ENCODE assay signal across 10 mouse cellular contexts in the genomic region with DNA sequence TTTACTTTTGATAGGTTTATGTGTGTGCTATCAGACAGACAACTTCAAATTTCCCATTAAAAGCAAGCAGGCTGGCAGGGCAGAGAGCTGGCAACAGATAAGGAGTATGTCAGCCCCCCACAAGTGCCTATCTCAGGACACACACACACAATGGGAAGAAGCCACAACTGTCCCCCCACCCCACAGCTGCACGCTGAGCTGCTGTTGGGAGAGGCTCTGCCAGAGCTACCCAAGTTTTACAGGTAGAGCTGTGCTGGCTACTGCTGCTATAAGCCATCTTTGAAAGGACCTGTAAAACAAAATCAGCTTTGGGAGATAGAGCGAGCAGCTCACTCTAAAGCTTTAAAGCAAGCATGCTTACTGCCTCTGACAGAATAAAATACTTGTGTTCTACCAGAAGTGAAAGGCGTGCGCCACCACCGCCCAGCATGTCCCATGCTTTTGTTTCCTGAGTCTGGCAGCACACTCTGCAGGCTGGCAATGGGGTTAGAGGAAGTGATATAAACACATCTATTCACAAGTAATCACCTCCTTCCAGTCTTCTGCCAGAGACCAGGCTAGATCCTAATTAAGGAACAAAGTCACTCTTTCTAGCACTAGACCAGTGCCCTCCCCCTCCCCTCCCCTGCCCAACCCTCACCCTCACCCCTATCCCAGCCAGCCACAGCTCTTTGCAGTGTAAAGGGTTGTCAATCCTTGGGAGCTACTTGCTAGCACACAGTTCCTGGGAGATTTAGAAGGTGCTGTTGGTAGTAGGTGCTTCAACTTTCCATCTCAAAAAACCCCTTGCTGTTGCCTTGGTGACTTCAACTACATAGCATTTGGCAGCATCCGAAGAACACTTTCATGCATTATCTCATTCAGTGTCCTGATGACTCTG. TPM values are rescaled to one million over a fixed set of nuclear protein-coding genes. Genes with fewer than 3 reads are reported as not detected.
DNase-seq lines count a peak whose midpoint lies in the region; ATAC-seq and TF ChIP-seq lines count a peak whose summit lies in the region.
"Had no signal": no experiment of that assay in that cellular context is flagged by ENCODE, and none has a peak within 500 bp of the region (broad histone marks: within the 10 kb centered on the region; RNA-seq: fewer than 3 reads in every experiment).

No protein-coding gene starts in this region.

- H3K4me3 ChIP-seq in midbrain, postnatal 0 days (ENCODE audit: low read depth, low read length) = no peak overlapping the region
- no peak overlapping the region for H3K4me3 ChIP-seq in midbrain, embryonic 11.5 days (ENCODE audit: low read depth, low read length)
- H3K4me3 ChIP-seq: embryonic facial prominence, embryonic 12.5 days; midbrain, embryonic 12.5 days had no signal

- 0 out of 2 replicates have a peak overlapping the region, but pooled peaks have one; percentile 32 for H3K27ac ChIP-seq in midbrain, postnatal 0 days (ENCODE audit: low read depth, low read length)
- H3K27ac ChIP-seq in midbrain, embryonic 11.5 days (ENCODE audit: low read depth, low read length) = no peak overlapping the region
- H3K27ac ChIP-seq: midbrain, embryonic 12.5 days had no signal

- H3K9ac ChIP-seq in midbrain, postnatal 0 days (replicated peaks; ENCODE audit: low read length, poor library complexity, severe bottlenecking) = no peak overlapping the region
- no peak overlapping the region for H3K9ac ChIP-seq in midbrain, embryonic 11.5 days (ENCODE audit: low read length)
- H3K9ac ChIP-seq: embryonic facial prominence, embryonic 12.5 days; midbrain, embryonic 12.5 days had no signal

- peaks cover 10% of the 10 kb centered on the region; the same call in 1 of the 2 replicates for H3K4me1 ChIP-seq in midbrain, postnatal 0 days (ENCODE audit: insufficient read depth, low read length)
- H3K4me1 ChIP-seq in midbrain, embryonic 11.5 days (ENCODE audit: control insufficient read depth, insufficient read depth, low read length) = no peaks in the 10 kb centered on the region

- no peak for DNase-seq in midbrain, postnatal 0 days (ENCODE audit: low spot score)
- no peak for DNase-seq in midbrain, embryonic 11.5 days (ENCODE audit: low spot score, missing footprints)
- DNase-seq in layer of hippocampus, postnatal 25 days (ENCODE audit: extremely low spot score in 1 of 2, low spot score in 1 of 2) = peak; percentile 22 to 38
- DNase-seq in thymus, postnatal 36 days = peak; percentile 65 to 77
- DNase-seq in gastrocnemius, adult 8-10 months (ENCODE audit: low spot score in 2 of 2) = no peak
- DNase-seq in kidney, adult 11 months = no peak

- no peak overlapping the region for H3K4me2 ChIP-seq in midbrain, postnatal 0 days (ENCODE audit: low read depth, low read length, poor library complexity, severe bottlenecking)
- H3K4me2 ChIP-seq in midbrain, embryonic 11.5 days = no peak overlapping the region
- H3K4me2 ChIP-seq: embryonic facial prominence, embryonic 12.5 days; midbrain, embryonic 12.5 days had no signal

- H3K36me3 ChIP-seq in midbrain, postnatal 0 days (ENCODE audit: insufficient read depth, low read length) = no peaks in the 10 kb centered on the region
- no peaks in the 10 kb centered on the region for H3K36me3 ChIP-seq in midbrain, embryonic 11.5 days (ENCODE audit: control insufficient read depth, insufficient read depth, low read length)
- H3K36me3 ChIP-seq: embryonic facial prominence, embryonic 12.5 days; midbrain, embryonic 12.5 days had no signal

- H3K9me3 ChIP-seq in midbrain, postnatal 0 days (ENCODE audit: low read length) = no peaks in the 10 kb centered on the region
- no peaks in the 10 kb centered on the region for H3K9me3 ChIP-seq in midbrain, embryonic 11.5 days (ENCODE audit: control insufficient read depth, low read length)
- H3K9me3 ChIP-seq: embryonic facial prominence, embryonic 12.5 days; midbrain, embryonic 12.5 days had no signal

- ATAC-seq in midbrain, postnatal 0 days (ENCODE audit: low FRiP score) = no peak
- ATAC-seq in midbrain, embryonic 11.5 days (ENCODE audit: low FRiP score) = no peak
- 0 out of 2 replicates have a peak, but pooled peaks have one; percentile 28 for ATAC-seq in erythroblast, adult 5-6 weeks (replicated peaks; ENCODE audit: low FRiP score, poor library complexity, severe bottlenecking)
- ATAC-seq in megakaryocyte, adult 5-6 weeks (ENCODE audit: poor library complexity, severe bottlenecking) = peak; percentile 56

- no peaks in the 10 kb centered on the region for H3K27me3 ChIP-seq in midbrain, postnatal 0 days (ENCODE audit: insufficient read depth, low read length)
- no peaks in the 10 kb centered on the region for H3K27me3 ChIP-seq in midbrain, embryonic 11.5 days (ENCODE audit: control insufficient read depth, insufficient read depth, low read length)
- H3K27me3 ChIP-seq: embryonic facial prominence, embryonic 12.5 days; midbrain, embryonic 12.5 days had no signal

- WGBS in midbrain, postnatal 0 days = 45% methylated on average over 6 of the region's 6 CpGs
- 71% methylated on average over 6 of the region's 6 CpGs for WGBS in midbrain, embryonic 11.5 days

- no peak for TF ChIP-seq CTCF in midbrain, postnatal 0 days (IDR thresholded peaks at IDR 0.05)

RNA-seq across cellular contexts. Expression of a gene that starts 43.5 kb away (rescaled TPM):
- total RNA-seq in midbrain, postnatal 0 days (2014; rRNA removed) = 5.1 and 5.4 TPM in 2 replicates
- 3.8 and 3.9 TPM in 2 replicates for polyA plus RNA-seq in midbrain, postnatal 0 days (2015; fragmentation: Nextera tagmentation; extraction: Ambion mirVana)
- polyA plus RNA-seq in midbrain, embryonic 11.5 days (2014; fragmentation: Nextera tagmentation; extraction: Ambion mirVana) = 6.3 TPM in 2 replicates
- total RNA-seq in erythroblast, adult 5-6 weeks (2015; ENCODE audit: low replicate concordance) = 7.9 and 9.8 TPM in 2 replicates
- 18.4 and 20.8 TPM in 2 replicates for total RNA-seq in erythroblast, adult 5-6 weeks (2017; ENCODE audit: low replicate concordance)
- 1 to 10 TPM; 2.0 to 3.9 TPM for total RNA-seq in layer of hippocampus, postnatal 25 days (2021)
- total RNA-seq in megakaryocyte, adult 5-6 weeks (2015) = 41.7 and 51.1 TPM in 2 replicates
- total RNA-seq in megakaryocyte, adult 5-6 weeks (2017) = 68.3 and 71.2 TPM in 2 replicates
- 1 to 10 TPM; 3.3 to 5.5 (median 4.0) TPM for total RNA-seq in gastrocnemius, adult 8-10 months (2022)

RNA-seq across cellular contexts. Expression of a gene that starts 51.5 kb away (rescaled TPM):
- 161 and 175 TPM in 2 replicates for total RNA-seq in midbrain, postnatal 0 days (2014; rRNA removed)
- polyA plus RNA-seq in midbrain, postnatal 0 days (2015; fragmentation: Nextera tagmentation; extraction: Ambion mirVana) = 71.5 and 73.3 TPM in 2 replicates
- 32.6 and 42.3 TPM in 2 replicates for polyA plus RNA-seq in midbrain, embryonic 11.5 days (2014; fragmentation: Nextera tagmentation; extraction: Ambion mirVana)
- total RNA-seq in erythroblast, adult 5-6 weeks (2015; ENCODE audit: low replicate concordance) = 0.19 and 2.3 TPM in 2 replicates
- 1.4 and 2.2 TPM in 2 replicates for total RNA-seq in erythroblast, adult 5-6 weeks (2017; ENCODE audit: low replicate concordance)
- total RNA-seq in layer of hippocampus, postnatal 25 days (2021) = 100 to 1,000 TPM; 103 to 118 TPM
- total RNA-seq in megakaryocyte, adult 5-6 weeks (2015) = 3.7 and 4.9 TPM in 2 replicates
- total RNA-seq in megakaryocyte, adult 5-6 weeks (2017) = 2.1 and 2.7 TPM in 2 replicates
- 10 to 100 TPM; 38.2 to 71.8 (median 40.3) TPM for total RNA-seq in gastrocnemius, adult 8-10 months (2022)

Comparison
In these comparisons a context has a peak if more than half of its experiments do, and no peak if none do; other contexts are left out.
1. ATAC-seq: peak in erythroblast, adult 5-6 weeks (single experiment) and megakaryocyte, adult 5-6 weeks (single experiment); none in midbrain, postnatal 0 days (single experiment) and midbrain, embryonic 11.5 days (single experiment).
2. DNase-seq: peak in layer of hippocampus, postnatal 25 days (2 of 2) and thymus, postnatal 36 days (2 of 2); none in midbrain, postnatal 0 days (single experiment), midbrain, embryonic 11.5 days (single experiment), gastrocnemius, adult 8-10 months (0 of 2) and kidney, adult 11 months (single experiment).
3. RNA of a gene that starts 51.5 kb away (total RNA-seq): 161 to 175 TPM in midbrain, postnatal 0 days, 103 to 118 TPM in layer of hippocampus, postnatal 25 days and 38.2 to 71.8 TPM in gastrocnemius, adult 8-10 months; 2.1 to 4.9 TPM in megakaryocyte, adult 5-6 weeks and 0.19 to 2.3 TPM in erythroblast, adult 5-6 weeks; every median in the first group is over 4 times any median in the second.